Mouse (Mus musculus): Measurements from ENCODE around the gene 1810037I17Rik. TPM values are rescaled to one million over a fixed set of nuclear protein-coding genes. Genes with fewer than 3 reads are reported as not detected.
"Not testable (repeated sequence)": the region's sequence is repeated elsewhere in the genome, so short reads cannot be mapped to it uniquely, and the experiment has no call there.

1810037I17Rik gene
- polyA plus RNA-seq, 1 experiment = 96.2 TPM

DNA sequence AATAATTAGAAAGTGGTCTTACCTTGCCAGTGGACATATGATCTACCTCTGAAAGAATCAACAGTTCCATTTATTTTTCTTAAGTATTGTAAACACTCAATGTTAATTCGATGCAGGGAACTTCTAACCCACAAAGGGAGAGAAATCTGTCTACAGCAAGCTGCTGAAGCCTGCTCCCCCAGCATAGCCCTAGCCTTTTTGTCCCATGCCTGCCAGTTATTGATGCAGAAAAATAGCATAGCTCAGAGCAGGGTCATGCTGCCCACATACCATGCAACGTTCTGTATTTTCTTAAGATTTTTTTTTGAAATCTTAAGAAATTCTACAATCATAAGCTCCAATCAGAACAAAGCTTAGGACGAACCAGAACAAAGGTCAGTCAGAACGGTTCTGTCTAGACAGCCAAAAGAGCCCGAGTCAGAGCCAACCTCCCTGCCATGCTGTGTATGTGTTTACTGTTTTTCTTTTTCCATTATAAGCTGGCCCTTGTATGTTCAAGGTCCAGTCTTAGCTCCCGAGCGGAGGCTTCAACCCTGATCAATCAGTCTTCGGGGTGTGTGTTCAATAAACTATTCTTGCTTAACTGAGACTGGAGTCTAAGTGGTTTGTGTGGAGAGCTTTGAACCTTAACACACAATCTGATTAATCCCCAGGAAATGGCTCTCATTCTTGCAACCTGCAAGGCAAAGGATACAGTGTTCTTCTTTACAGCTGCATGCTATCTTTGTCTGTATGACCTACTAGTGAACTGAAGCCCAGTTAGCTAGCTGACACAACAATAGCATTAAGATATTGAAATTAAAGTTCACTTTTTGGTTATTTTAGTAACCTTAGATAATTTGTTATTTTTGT is 2.1 kb upstream of the 1810037I17Rik start:
- Histone ChIP-seq H3K9me3 (replicated peaks; ENCODE audit: control insufficient read depth, insufficient read depth, low read length, poor library complexity, severe bottlenecking) (no peaks in the 10 kb centered on the region), H3K36me3 (ENCODE audit: control insufficient read depth, insufficient read depth, low read length, poor library complexity, severe bottlenecking) (peaks cover 8% of the 10 kb centered on the region), H3K27ac (ENCODE audit: insufficient read depth, low read length) (no peak overlapping the region), H3K4me1 (ENCODE audit: control insufficient read depth, insufficient read depth, low read length) (no peaks in the 10 kb centered on the region), H3K4me3 (ENCODE audit: low read depth, low read length) (no peak overlapping the region), H3K9ac (ENCODE audit: low read depth, poor library complexity, severe bottlenecking) (no peak overlapping the region), H3K27me3 (ENCODE audit: control insufficient read depth, insufficient read depth, low read length, poor library complexity, severe bottlenecking) (no peaks in the 10 kb centered on the region)
- TF ChIP-seq POLR2A (IDR thresholded peaks at IDR 0.05; ENCODE audit: insufficient read depth, low read length) = no peak

DNA sequence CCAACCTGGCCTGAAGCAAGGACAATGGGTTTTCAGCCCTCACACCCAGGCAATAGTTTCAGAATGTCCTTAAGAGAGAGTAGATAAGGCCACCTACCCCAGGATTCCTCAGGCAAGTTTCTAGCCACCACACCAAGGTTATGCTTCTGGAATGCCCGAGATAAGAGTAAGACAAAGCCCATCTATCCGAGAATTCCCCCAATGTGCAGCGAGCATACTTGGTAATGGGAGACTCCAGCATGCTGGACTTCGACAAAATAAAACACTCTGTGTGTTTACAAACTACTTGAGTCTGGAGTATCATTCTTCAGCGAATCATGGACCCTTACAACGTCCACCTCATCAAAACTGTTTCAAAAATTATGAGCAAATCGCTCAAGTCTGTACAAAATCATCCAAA is 856 bp upstream of the 1810037I17Rik start:
- H3K27me3 ChIP-seq (ENCODE audit: control insufficient read depth, insufficient read depth, low read length, poor library complexity, severe bottlenecking) = no peaks in the 10 kb centered on the region
- TF ChIP-seq EP300 (IDR thresholded peaks at IDR 0.05; ENCODE audit: insufficient read depth, low read depth, low read length) = no peak
- TF ChIP-seq POLR2A (IDR thresholded peaks at IDR 0.05; ENCODE audit: insufficient read depth, low read length) = no peak
- no peak for TF ChIP-seq CTCF (IDR thresholded peaks at IDR 0.05; ENCODE audit: low read depth, low read length)
- peaks cover 12% of the 10 kb centered on the region for H3K36me3 ChIP-seq (ENCODE audit: control insufficient read depth, insufficient read depth, low read length, poor library complexity, severe bottlenecking)
- H3K4me1 ChIP-seq (ENCODE audit: control insufficient read depth, insufficient read depth, low read length) = no peaks in the 10 kb centered on the region
- H3K4me3 ChIP-seq (ENCODE audit: low read depth, low read length) = peak overlapping the region; percentile 64
- peak overlapping the region; percentile 81 for H3K27ac ChIP-seq (ENCODE audit: insufficient read depth, low read length)
- peak overlapping the region; percentile 72 for H3K9ac ChIP-seq (ENCODE audit: low read depth, poor library complexity, severe bottlenecking)
- H3K9me3 ChIP-seq (replicated peaks; ENCODE audit: control insufficient read depth, insufficient read depth, low read length, poor library complexity, severe bottlenecking) = no peaks in the 10 kb centered on the region

DNA sequence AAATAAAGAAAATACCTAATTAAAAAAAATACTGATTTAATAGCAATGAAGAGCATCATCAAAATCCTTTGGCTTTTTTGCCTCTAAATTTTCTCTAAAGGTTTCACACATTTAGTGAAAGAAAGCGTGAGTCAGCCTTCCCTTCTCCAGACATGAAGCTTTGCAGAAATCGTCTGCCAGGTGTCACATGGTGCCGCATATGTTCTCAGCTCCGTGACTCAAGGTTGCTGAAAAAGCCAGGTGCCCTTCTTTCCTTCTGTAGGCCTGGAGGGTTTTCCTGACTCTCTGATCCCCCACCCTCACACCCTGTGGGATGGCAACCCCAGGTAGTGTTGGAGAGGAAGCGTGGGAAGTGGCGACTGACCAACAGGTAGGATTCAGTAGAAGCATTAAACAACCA is 5.7 kb downstream of the 1810037I17Rik start:
- Histone ChIP-seq H3K9me3 (replicated peaks; ENCODE audit: control insufficient read depth, insufficient read depth, low read length, poor library complexity, severe bottlenecking) (no peaks in the 10 kb centered on the region), H3K9ac (ENCODE audit: low read depth, poor library complexity, severe bottlenecking) (no peak overlapping the region), H3K27ac (ENCODE audit: insufficient read depth, low read length) (no peak overlapping the region), H3K36me3 (ENCODE audit: control insufficient read depth, insufficient read depth, low read length, poor library complexity, severe bottlenecking) (peaks cover 16% of the 10 kb centered on the region), H3K4me1 (ENCODE audit: control insufficient read depth, insufficient read depth, low read length) (no peaks in the 10 kb centered on the region), H3K27me3 (ENCODE audit: control insufficient read depth, insufficient read depth, low read length, poor library complexity, severe bottlenecking) (no peaks in the 10 kb centered on the region), H3K4me3 (ENCODE audit: low read depth, low read length) (no peak overlapping the region)
- TF ChIP-seq EP300 (IDR thresholded peaks at IDR 0.05; ENCODE audit: insufficient read depth, low read depth, low read length) = no peak
- TF ChIP-seq CTCF (IDR thresholded peaks at IDR 0.05; ENCODE audit: low read depth, low read length) = no peak
- TF ChIP-seq POLR2A (IDR thresholded peaks at IDR 0.05; ENCODE audit: insufficient read depth, low read length) = no peak

DNA sequence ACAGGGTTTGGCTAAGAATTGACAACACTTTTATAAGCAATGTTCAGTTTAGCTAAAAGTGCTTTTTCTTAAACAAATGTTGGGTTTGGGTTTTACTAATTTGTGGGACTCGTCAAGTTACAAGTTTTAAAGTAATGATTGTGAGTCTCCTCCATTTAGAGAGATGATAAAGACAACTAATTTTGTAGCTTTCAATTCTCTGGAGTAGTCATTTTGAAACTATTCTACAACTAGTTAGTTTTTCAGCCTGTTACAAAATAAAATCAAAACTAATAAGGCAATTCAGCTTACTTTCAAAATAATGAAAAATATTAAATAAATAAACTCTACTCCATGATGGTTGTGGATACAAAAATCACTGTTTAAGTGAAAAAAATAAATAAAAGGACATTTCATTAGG is 8.5 kb downstream of the 1810037I17Rik start:
- Histone ChIP-seq H3K4me3 (ENCODE audit: low read depth, low read length) (no peak overlapping the region), H3K27ac (ENCODE audit: insufficient read depth, low read length) (no peak overlapping the region), H3K9me3 (replicated peaks; ENCODE audit: control insufficient read depth, insufficient read depth, low read length, poor library complexity, severe bottlenecking) (no peaks in the 10 kb centered on the region), H3K27me3 (ENCODE audit: control insufficient read depth, insufficient read depth, low read length, poor library complexity, severe bottlenecking) (no peaks in the 10 kb centered on the region), H3K36me3 (ENCODE audit: control insufficient read depth, insufficient read depth, low read length, poor library complexity, severe bottlenecking) (peaks cover 4% of the 10 kb centered on the region; the same call in 1 of the 2 replicates), H3K9ac (ENCODE audit: low read depth, poor library complexity, severe bottlenecking) (no peak overlapping the region), H3K4me1 (ENCODE audit: control insufficient read depth, insufficient read depth, low read length) (peaks cover 1% of the 10 kb centered on the region)
- TF ChIP-seq CTCF (IDR thresholded peaks at IDR 0.05; ENCODE audit: low read depth, low read length) (no peak), POLR2A (IDR thresholded peaks at IDR 0.05; ENCODE audit: insufficient read depth, low read length) (no peak), EP300 (IDR thresholded peaks at IDR 0.05; ENCODE audit: insufficient read depth, low read depth, low read length) (no peak)

DNA sequence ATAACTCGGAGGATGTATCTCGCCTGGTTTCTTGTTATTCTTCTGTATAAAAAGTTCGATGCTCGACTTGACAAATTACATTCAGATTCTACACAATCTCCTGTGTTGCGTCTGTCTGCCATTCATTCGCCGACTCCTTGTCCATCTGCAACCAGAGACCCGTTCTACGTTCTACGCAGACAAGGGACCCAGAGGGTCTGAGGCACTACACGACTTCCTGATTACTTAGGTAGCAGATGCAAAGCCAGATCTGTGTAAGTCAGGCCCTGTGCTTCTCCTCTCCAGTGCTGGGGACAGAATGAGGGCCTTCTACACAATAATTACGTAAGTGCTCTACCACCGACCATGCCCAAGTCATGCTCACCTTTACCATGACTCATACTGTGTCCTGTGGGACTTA is 13.2 kb downstream of the 1810037I17Rik start:
- H3K4me3 ChIP-seq (ENCODE audit: low read depth, low read length) = 0 out of 2 replicates have a peak overlapping the region, but pooled peaks have one; percentile 19
- not testable (repeated sequence) for H3K36me3 ChIP-seq (ENCODE audit: control insufficient read depth, insufficient read depth, low read length, poor library complexity, severe bottlenecking); H3K27me3 ChIP-seq (ENCODE audit: control insufficient read depth, insufficient read depth, low read length, poor library complexity, severe bottlenecking); H3K9me3 ChIP-seq (replicated peaks; ENCODE audit: control insufficient read depth, insufficient read depth, low read length, poor library complexity, severe bottlenecking); H3K4me1 ChIP-seq (ENCODE audit: control insufficient read depth, insufficient read depth, low read length)
- H3K27ac ChIP-seq (ENCODE audit: insufficient read depth, low read length) = peak overlapping the region; percentile 99
- H3K9ac ChIP-seq (ENCODE audit: low read depth, poor library complexity, severe bottlenecking) = 0 out of 2 replicates have a peak overlapping the region, but pooled peaks have one; percentile 10

DNA sequence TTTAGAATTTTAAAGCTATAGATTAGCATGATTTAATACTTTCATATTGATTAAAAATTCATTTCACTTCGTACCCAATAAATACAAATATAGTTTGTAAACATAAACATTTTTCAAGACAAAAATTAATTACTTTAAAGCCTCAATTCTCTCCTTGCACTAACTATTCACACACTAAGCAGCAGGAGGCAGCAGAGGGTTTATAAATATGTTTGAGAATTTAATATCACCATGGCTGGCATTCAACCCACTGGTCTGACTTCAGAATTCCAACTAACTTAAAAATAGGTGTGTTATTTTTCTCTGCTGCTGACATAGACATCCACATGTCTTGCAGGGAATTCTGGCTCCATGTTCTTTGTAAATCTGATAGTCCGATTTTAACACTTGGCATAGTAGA is 15.2 kb downstream of the 1810037I17Rik start:
- H3K4me3 ChIP-seq (ENCODE audit: low read depth, low read length) = no peak overlapping the region
- H3K27me3 ChIP-seq (ENCODE audit: control insufficient read depth, insufficient read depth, low read length, poor library complexity, severe bottlenecking) = no peaks in the 10 kb centered on the region
- H3K4me1 ChIP-seq (ENCODE audit: control insufficient read depth, insufficient read depth, low read length) = peaks cover 1% of the 10 kb centered on the region
- TF ChIP-seq EP300 (IDR thresholded peaks at IDR 0.05; ENCODE audit: insufficient read depth, low read depth, low read length) (no peak), POLR2A (IDR thresholded peaks at IDR 0.05; ENCODE audit: insufficient read depth, low read length) (no peak)
- no peaks in the 10 kb centered on the region; the same call in 1 of the 2 replicates for H3K36me3 ChIP-seq (ENCODE audit: control insufficient read depth, insufficient read depth, low read length, poor library complexity, severe bottlenecking)
- H3K9me3 ChIP-seq (replicated peaks; ENCODE audit: control insufficient read depth, insufficient read depth, low read length, poor library complexity, severe bottlenecking) = no peaks in the 10 kb centered on the region
- H3K9ac ChIP-seq (ENCODE audit: low read depth, poor library complexity, severe bottlenecking) = no peak overlapping the region; the same call in 1 of the 2 replicates
- no peak overlapping the region for H3K27ac ChIP-seq (ENCODE audit: insufficient read depth, low read length)

Measured in ES-Bruce4 (cell line).